Mouse (Mus musculus) MN1 (cell line): Measurements from ENCODE around the gene Nt5c3.

Experiments used
- DNase-seq: peaks from one replicate; pipeline ENCODE4 v3.0.0-alpha.2; 2016; ENCODE audit warnings: low spot score

Nt5c3 gene

GRCm38 (mm10) chr6:56835532-56835931 lies 88.2 kb downstream of the Nt5c3 start:
- DNase-seq, result no peak

- DNase-seq, result no peak
These were observed 89.0 kb downstream of the Nt5c3 start for GRCm38 (mm10) chr6:56834769-56835168.

GRCm38 (mm10) chr6:56832830-56833229 lies 90.9 kb downstream of the Nt5c3 start:
- DNase-seq, result peak; percentile 12

- DNase-seq, result peak; percentile 10
These were observed 91.3 kb downstream of the Nt5c3 start for GRCm38 (mm10) chr6:56832407-56832796.
